Mouse (Mus musculus) urinary bladder, postnatal 10 days (tissue): ENCODE measurements around the gene Gm45213.

ENCODE experiments used
- DNase-seq: peaks from one replicate; pipeline ENCODE4 v3.0.0; 2022; ENCODE audit warnings: low spot score

Gm45213 gene

GRCm38 (mm10) chr7:66043552-66044459, at the start of gene Gm45213:
Gene Gm45213 (plus strand): TSS chr7:66043602.
- no peak for DNase-seq

DNA sequence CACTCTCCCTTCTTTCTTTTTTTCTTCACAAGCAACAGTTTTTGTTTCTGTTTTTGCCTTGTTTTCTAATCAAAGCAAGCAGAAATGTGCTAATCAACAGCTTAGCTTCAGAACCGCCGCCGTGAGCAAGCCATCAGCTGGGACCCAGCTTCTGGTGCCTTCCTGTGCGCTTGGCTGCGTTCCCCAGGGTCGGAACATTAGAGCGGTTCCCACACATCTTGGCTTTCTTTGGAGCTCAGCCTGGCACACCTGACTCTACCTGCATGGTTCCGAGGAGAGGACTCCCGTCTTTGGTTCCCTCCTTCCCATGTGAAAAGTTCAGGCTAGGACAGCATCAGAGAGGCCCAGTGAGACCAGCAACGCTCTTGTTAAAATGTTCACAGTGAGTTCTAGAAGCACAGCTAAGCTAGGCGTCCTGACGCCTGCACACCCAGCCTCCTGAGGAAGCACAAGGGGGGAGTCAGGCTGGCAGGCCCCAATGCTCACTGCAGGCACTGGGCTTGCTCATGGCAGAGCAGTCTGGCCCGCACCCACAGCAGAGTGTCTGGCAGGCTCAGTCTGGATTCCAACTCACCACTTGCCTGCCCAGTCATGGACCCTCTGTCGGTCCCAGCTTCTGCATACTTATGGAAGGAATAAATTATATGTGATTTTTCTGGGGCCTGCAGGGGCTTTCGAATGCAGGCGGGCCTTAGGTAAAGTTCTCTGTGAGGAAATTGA, 42.2 kb upstream of the Gm45213 start:
- DNase-seq = no peak

GRCm38 (mm10) chr7:66001797-66002196, 41.6 kb upstream of the Gm45213 start:
- no peak for DNase-seq

DNA sequence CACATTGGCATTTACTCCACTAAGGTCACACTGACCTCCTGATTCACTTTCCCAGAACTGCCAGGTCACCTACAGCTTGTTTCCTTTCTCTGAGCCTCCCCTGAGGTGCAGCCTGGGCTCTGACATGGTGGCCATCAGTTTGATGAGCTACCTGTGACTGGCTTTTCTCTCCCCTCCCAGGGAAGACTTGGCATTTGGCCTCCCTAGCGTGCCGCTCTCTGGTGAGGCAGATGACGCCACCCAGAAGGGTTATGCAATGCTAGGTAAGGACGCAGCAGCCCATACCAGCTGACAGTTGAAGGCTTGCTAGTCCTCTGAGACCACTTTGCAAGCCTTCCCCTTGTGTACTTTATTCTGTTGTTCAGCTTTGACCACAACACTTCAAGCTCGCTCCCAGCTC, 40.0 kb upstream of the Gm45213 start:
- DNase-seq = no peak

GRCm38 (mm10) chr7:66003865-66004638, 39.4 kb upstream of the Gm45213 start:
- DNase-seq = no peak

GRCm38 (mm10) chr7:66005066-66005465, 38.3 kb upstream of the Gm45213 start:
- no peak for DNase-seq

DNA sequence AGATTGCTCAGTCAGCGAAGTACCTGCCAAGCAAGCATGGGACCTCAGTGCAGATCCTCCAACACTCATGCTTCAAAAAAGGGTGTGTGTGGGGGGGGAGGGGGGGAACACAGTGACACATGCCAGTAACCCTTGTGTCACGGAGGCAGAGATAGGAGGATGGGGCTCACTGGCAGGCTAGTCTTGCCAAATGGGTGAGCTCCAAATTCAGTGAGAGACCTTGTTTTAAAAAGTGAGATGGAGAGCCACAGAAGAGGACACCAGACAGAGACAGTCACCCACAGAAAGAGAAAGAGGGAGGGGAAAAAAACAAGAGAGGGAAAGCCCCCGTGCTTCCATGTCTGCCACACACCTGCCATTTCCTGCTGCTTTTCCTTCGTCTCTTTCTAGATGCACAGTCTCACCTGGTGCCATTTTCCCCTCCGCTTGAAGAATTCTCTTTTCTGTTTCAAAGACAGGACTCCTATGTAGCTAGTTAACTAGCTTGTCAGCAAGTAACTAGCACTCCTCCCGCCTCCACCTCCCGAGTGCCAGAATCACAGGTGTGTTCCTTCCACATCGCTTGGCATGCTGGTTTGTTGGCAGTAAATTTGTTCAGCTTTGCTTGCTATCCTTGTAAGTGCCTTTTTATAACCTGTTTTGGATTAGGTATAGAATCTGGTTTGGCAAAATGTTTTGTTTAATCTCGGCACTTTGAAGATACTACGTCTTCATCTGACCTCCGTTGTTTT, 35.1 kb upstream of the Gm45213 start:
- no peak for DNase-seq

DNA sequence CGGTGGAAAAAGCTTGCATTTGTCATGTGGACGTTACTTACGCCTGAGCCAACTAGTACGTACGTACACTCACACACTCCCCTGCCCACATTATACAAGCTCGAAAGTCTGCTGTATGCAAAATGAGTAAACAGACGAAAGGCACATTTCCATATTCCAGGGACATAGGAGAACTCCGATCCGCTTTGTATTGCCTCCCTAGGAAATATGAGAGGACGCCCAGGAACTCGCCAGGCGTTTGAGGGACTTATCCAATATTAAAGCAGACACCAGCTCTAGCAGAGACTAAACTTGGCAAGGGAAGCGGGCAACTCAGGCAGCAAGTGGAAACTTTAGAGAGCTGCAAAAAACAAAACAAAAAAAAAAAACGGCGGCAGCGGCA, 34.5 kb upstream of the Gm45213 start:
- DNase-seq = no peak

- no peak for DNase-seq
Observed at GRCm38 (mm10) chr7:66010518-66010917, 32.9 kb upstream of the Gm45213 start.

GRCm38 (mm10) chr7:66027747-66028146, 15.7 kb upstream of the Gm45213 start:
- DNase-seq = no peak

GRCm38 (mm10) chr7:66028766-66029512, 14.5 kb upstream of the Gm45213 start:
- DNase-seq = no peak

- no peak for DNase-seq
Observed at GRCm38 (mm10) chr7:66036809-66037208, 6.6 kb upstream of the Gm45213 start.

DNA sequence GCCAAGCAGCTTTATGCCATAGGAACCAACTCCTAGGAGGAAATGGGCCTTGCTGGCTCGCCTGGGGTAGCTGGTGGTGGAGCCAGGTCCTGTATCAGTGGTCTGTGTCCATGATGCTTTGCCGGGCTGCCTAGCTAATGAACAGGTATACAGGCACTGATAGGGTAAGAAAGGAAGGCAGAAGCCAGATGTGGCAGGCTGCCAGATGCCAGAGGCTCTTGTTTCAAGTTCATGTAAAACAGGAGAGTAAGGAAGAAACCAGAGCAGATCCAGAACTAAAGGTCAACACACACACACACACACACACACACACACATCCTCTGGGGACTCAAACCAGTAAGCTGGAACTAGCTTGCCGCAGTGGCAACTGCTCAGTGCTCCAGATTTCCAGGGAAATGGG, 5.1 kb upstream of the Gm45213 start:
- DNase-seq = no peak

DNA sequence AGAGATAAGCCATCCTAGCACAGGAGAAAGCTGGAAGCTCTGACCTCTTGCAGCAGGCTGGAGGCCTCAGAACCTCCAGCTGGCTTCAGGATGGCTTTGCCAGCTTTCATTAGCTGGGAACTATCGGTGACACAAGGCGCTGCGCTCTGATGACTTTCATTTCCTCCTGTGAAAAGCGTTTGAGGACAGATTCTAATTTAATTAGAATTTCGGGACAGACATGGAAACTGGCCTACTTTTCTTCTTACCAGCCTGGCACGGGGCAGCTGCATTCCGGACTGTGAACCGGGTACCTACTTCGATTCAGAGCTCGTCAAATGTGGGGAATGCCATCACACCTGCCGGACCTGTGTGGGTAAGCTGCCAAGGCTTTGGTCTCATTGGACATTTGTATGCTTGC, 4.7 kb upstream of the Gm45213 start:
- DNase-seq = no peak

- DNase-seq = no peak
Observed at GRCm38 (mm10) chr7:66040026-66040814, 3.2 kb upstream of the Gm45213 start.

GRCm38 (mm10) chr7:66044617-66045016, 1.2 kb downstream of the Gm45213 start:
- no peak for DNase-seq

- DNase-seq = no peak
Observed at GRCm38 (mm10) chr7:66046921-66047918, 3.8 kb downstream of the Gm45213 start.

DNA sequence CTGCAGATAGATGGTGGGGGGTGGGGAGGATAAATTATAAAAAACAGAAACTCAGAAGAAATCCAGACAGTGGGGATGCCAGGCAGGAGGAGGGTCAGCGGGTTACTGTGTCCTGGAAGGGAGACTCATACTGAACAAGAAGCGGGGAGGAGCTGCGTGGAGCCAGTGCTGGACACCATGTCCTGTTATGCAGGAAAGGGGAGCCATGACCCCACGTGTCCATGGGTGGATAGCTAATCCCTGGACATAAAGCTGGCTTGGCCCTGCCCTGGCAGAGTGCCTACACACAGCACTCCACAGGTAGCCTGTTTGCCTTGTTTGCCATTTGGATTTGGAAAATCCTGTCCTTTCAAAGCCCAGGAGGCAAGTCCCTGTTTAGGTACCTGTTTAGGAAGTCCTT, 4.6 kb downstream of the Gm45213 start:
- DNase-seq = no peak
